Mouse (Mus musculus) embryo, embryonic 11.5 days (tissue): ENCODE data around the gene Grpel1.

ENCODE experiments used
- DNase-seq: peaks from one replicate; pipeline ENCODE4 v3.0.0-alpha.2; 2012; ENCODE audit warnings: low read depth, low spot score

The Grpel1 gene

GRCm38 (mm10) chr5:36461231-36461630 is 3.6 kb upstream of the Grpel1 start:
- DNase-seq = no peak

- DNase-seq = peak; percentile 56
Measured at GRCm38 (mm10) chr5:36462810-36463209, 2.0 kb upstream of the Grpel1 start.

GRCm38 (mm10) chr5:36463391-36463790 is 1.4 kb upstream of the Grpel1 start:
- DNase-seq = no peak

- DNase-seq = no peak
Measured at GRCm38 (mm10) chr5:36465889-36466288, 1.1 kb downstream of the Grpel1 start.

- DNase-seq = no peak
Measured at GRCm38 (mm10) chr5:36471206-36471605, 6.4 kb downstream of the Grpel1 start.

GRCm38 (mm10) chr5:36472876-36473655 is 8.3 kb downstream of the Grpel1 start:
- DNase-seq = no peak

- peak; percentile 62 for DNase-seq
Measured at GRCm38 (mm10) chr5:36474283-36474682, 9.5 kb downstream of the Grpel1 start.

- no peak for DNase-seq
Measured at GRCm38 (mm10) chr5:36477486-36477885, 12.7 kb downstream of the Grpel1 start.

- DNase-seq = no peak
Measured at GRCm38 (mm10) chr5:36478540-36479420, 14.0 kb downstream of the Grpel1 start.

- DNase-seq = no peak
Measured at GRCm38 (mm10) chr5:36479735-36480134, 14.9 kb downstream of the Grpel1 start.

GRCm38 (mm10) chr5:36480398-36480797 is 15.6 kb downstream of the Grpel1 start:
- DNase-seq = no peak

- no peak for DNase-seq
Measured at GRCm38 (mm10) chr5:36481114-36481513, 16.3 kb downstream of the Grpel1 start.

- no peak for DNase-seq
Measured at GRCm38 (mm10) chr5:36483203-36484101, 18.7 kb downstream of the Grpel1 start.

GRCm38 (mm10) chr5:36484171-36484990 is 19.6 kb downstream of the Grpel1 start, which contains the start of the genes Tada2b and Ccdc96:
Gene Tada2b, minus strand, starts transcription at chr5:36484285.
Gene Ccdc96, plus strand, starts transcription at chr5:36484588.
- DNase-seq = peak; percentile 97

- no peak for DNase-seq
Measured at GRCm38 (mm10) chr5:36485306-36485705, 20.5 kb downstream of the Grpel1 start.

GRCm38 (mm10) chr5:36489225-36489624 is 24.4 kb downstream of the Grpel1 start:
- no peak for DNase-seq

GRCm38 (mm10) chr5:36493919-36494318 is 29.1 kb downstream of the Grpel1 start:
- DNase-seq = no peak

- DNase-seq = no peak
Measured at GRCm38 (mm10) chr5:36494709-36495108, 29.9 kb downstream of the Grpel1 start.

- no peak for DNase-seq
Measured at GRCm38 (mm10) chr5:36505235-36505634, 40.4 kb downstream of the Grpel1 start.

GRCm38 (mm10) chr5:36505643-36506042 is 40.8 kb downstream of the Grpel1 start:
- DNase-seq = no peak

- DNase-seq = no peak
Measured at GRCm38 (mm10) chr5:36508351-36508750, 43.6 kb downstream of the Grpel1 start.
